Mouse (Mus musculus) regulatory T cell (primary cell): Measurements from ENCODE around the gene Olfr1174-ps.

Experiments used
- in situ Hi-C: fragments of 300-600 bp; cut with MboI, MseI; formaldehyde crosslinking; loops from one replicate; pipeline ENCODE4 v1.15.1; 2025; ENCODE audit warnings: high pct_unique_total_duplicates

Olfr1174-ps gene

GRCm38 (mm10) chr2:88315035-88315434 lies at the start of gene Olfr1174-ps:
Gene Olfr1174-ps, minus strand, starts transcription at chr2:88315135.
- in situ Hi-C loops = no loop called here

- in situ Hi-C loops = no loop called here
These were observed 41.4 kb upstream of the Olfr1174-ps start for GRCm38 (mm10) chr2:88356304-88356703.

GRCm38 (mm10) chr2:88346392-88346791 lies 31.5 kb upstream of the Olfr1174-ps start, which contains the start of gene Olfr1177-ps:
Gene Olfr1177-ps, minus strand, starts transcription at chr2:88346492.
- in situ Hi-C loops = no loop called here

DNA sequence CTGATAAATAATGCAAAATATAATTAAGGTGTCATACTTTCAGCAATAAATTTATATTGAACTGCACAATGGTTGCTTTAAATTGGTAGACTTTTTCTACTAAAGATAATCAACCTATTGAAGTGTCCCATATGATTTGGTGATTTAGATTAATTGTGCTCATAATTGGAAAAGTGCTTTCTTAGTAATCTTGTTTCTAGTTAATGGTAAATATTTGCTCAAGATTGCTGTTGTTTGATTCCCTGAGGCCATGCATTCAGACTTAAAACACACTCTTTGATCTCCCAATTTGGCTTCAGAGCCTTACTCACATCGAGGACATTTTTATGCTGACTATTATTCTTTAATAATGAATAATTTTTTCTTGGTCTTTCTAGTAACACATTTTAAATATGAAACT lies 21.5 kb upstream of the Olfr1174-ps start, which contains the start of gene Olfr1176:
Olfr1176 (plus strand) TSS at position 301 of the 400 bp plus-strand sequence.
- in situ Hi-C loops = no loop called here

- in situ Hi-C loops = no loop called here
These were observed 12.2 kb upstream of the Olfr1174-ps start, which contains the start of gene Olfr1175-ps for GRCm38 (mm10) chr2:88327115-88327514. Gene Olfr1175-ps, minus strand, starts transcription at chr2:88327215.

DNA sequence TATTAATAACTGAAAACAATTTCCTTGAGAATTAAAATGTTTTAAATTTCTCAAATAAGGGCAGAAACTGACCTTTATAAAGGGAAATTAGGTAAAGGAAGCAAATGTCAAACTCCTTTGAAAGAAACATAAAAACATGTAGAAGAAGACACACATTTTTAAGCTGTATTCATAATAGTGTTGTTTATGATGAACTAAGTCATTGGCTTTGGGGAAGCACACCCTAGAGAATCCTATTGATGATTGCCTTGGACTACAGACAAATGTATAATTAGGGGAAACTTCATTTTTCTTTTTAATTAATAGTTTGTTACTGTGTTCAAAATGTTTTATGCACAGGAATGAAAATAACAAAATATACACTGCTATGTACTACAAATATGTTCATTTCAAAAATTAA lies 35.2 kb downstream of the Olfr1174-ps start, which contains the start of gene Olfr1173:
Olfr1173 (minus strand) TSS at position 101 of the 400 bp plus-strand sequence.
- in situ Hi-C loops = no loop called here
